Mouse (Mus musculus) liver, embryonic 16.5 days (tissue): ENCODE measurements around the gene Hs6st2. TPM values are rescaled to one million over a fixed set of nuclear protein-coding genes. Genes with fewer than 3 reads are reported as not detected.

ENCODE experiments used
- ATAC-seq: fragments of 200-750 bp; cut with Nextera tagmentation; 2 replicates; pipeline ENCODE4 v1.8.0; 2017; ENCODE audit warnings: low read depth, mild to moderate bottlenecking, moderate number of reproducible peaks, moderate library complexity
- H3K27ac ChIP-seq: fragments of 300-500 bp; sonication (generic); 2 replicates; pipeline ENCODE4 v1.5.1; 2014; ENCODE audit warnings: mild to moderate bottlenecking, low read length
- H3K27me3 ChIP-seq: fragments of 300-500 bp; sonication (generic); 2 replicates; pipeline ENCODE4 v1.6.1; 2014; ENCODE audit warnings: low read depth, low read length, mixed read lengths; ENCODE audit not compliant: control insufficient read depth, insufficient read depth
- H3K36me3 ChIP-seq: fragments of 300-500 bp; sonication (generic); 2 replicates; pipeline ENCODE4 v1.6.1; 2014; ENCODE audit warnings: mild to moderate bottlenecking; ENCODE audit not compliant: control insufficient read depth, insufficient read depth
- H3K4me1 ChIP-seq: fragments of 300-500 bp; sonication (generic); 2 replicates; pipeline ENCODE4 v1.6.1; 2014; ENCODE audit warnings: low read depth, low read length, mixed read lengths; ENCODE audit not compliant: control insufficient read depth
- H3K4me2 ChIP-seq: fragments of 300-500 bp; sonication (generic); 2 replicates; pipeline ENCODE4 v1.6.1; 2014; ENCODE audit warnings: low read depth, low read length, mixed read lengths
- H3K4me3 ChIP-seq: fragments of 300-500 bp; sonication (generic); 2 replicates; pipeline ENCODE4 v1.5.1; 2014; ENCODE audit warnings: low read depth, mild to moderate bottlenecking, low read length
- H3K9ac ChIP-seq: fragments of 300-500 bp; sonication (generic); 2 replicates; pipeline ENCODE4 v1.6.1; 2014; ENCODE audit warnings: low read depth, low read length
- H3K9me3 ChIP-seq: fragments of 300-500 bp; sonication (generic); replicated peaks from 2 replicates; pipeline ENCODE4 v1.6.1; 2016; ENCODE audit warnings: low read length; ENCODE audit not compliant: control insufficient read depth
- WGBS: fragments of 180-500 bp; shearing (Covaris S2); extraction: QIAGEN DNeasy Blood & Tissue Kit; methylation state at CpG from one replicate; pipeline ENCODE4 v1.1.7; 2014; ENCODE audit not compliant: insufficient replicate concordance; 5-methylcytosine and 5-hydroxymethylcytosine counted together
- polyA plus RNA-seq: library from polyadenylated mRNA; unstranded; fragments of >200 nt; fragmentation: Nextera tagmentation; extraction: Ambion mirVana; gene quantifications from 2 replicates; pipeline ENCODE4 v1.2.1, GENCODE M21; 2015

Gene Hs6st2
- polyA plus RNA-seq, 1 experiment from 2014 or later: 0.83 TPM

- Histone ChIP-seq H3K9ac (no peak overlapping the region), H3K27ac (no peak overlapping the region), H3K36me3 (no peaks in the 10 kb centered on the region), H3K4me1 (no peaks in the 10 kb centered on the region), H3K9me3 (no peaks in the 10 kb centered on the region), H3K27me3 (no peaks in the 10 kb centered on the region), H3K4me3 (no peak overlapping the region), H3K4me2 (no peak overlapping the region)
- ATAC-seq: no peak
- 34% methylated on average over 1 of the region's 1 CpGs for WGBS
Measured at GRCm38 (mm10) chrX:51531136-51531535, 150.5 kb downstream of the Hs6st2 start.

DNA sequence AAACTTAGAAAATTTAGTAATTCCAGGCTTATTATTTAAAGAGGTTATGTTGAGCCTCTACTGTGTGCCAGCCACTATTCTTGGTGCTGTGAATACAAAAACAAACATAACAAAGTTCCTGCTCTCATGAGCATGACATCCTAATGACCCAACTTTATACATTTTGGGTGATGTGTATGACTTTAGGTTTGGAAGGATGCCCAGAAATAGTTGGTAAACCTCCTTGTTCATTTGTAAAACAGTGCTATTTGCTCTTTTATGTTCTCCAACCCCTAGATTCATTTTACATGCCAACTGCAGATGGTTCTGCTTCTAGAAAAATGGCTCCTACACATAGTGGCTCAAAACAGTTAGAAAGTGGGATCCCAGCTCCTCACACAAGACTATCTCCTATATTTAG, 153.1 kb downstream of the Hs6st2 start:
- Histone ChIP-seq H3K36me3 (no peaks in the 10 kb centered on the region), H3K27ac (no peak overlapping the region), H3K27me3 (no peaks in the 10 kb centered on the region), H3K4me1 (no peaks in the 10 kb centered on the region), H3K4me3 (no peak overlapping the region), H3K9me3 (no peaks in the 10 kb centered on the region), H3K4me2 (no peak overlapping the region), H3K9ac (no peak overlapping the region)
- no peak for ATAC-seq

GRCm38 (mm10) chrX:51514831-51515230, 166.8 kb downstream of the Hs6st2 start:
- no peak for ATAC-seq
- 41% methylated on average over 1 of the region's 1 CpGs for WGBS
- H3K4me3 ChIP-seq: no peak overlapping the region
- H3K36me3 ChIP-seq: no peaks in the 10 kb centered on the region
- no peaks in the 10 kb centered on the region for H3K9me3 ChIP-seq
- H3K27me3 ChIP-seq: no peaks in the 10 kb centered on the region
- no peaks in the 10 kb centered on the region for H3K4me1 ChIP-seq
- no peak overlapping the region for H3K27ac ChIP-seq
- H3K9ac ChIP-seq: no peak overlapping the region
- no peak overlapping the region for H3K4me2 ChIP-seq

GRCm38 (mm10) chrX:51506526-51506925, 175.1 kb downstream of the Hs6st2 start:
- no peak for ATAC-seq
- Histone ChIP-seq H3K36me3 (no peaks in the 10 kb centered on the region), H3K4me2 (no peak overlapping the region), H3K27me3 (peaks cover 3% of the 10 kb centered on the region; the same call in 1 of the 2 replicates), H3K9me3 (no peaks in the 10 kb centered on the region), H3K4me3 (no peak overlapping the region), H3K9ac (no peak overlapping the region), H3K4me1 (no peaks in the 10 kb centered on the region), H3K27ac (no peak overlapping the region)
- 49% methylated on average over 4 of the region's 4 CpGs for WGBS

- ATAC-seq: no peak
- no peaks in the 10 kb centered on the region for H3K36me3 ChIP-seq
- H3K9ac ChIP-seq: no peak overlapping the region
- no peaks in the 10 kb centered on the region for H3K4me1 ChIP-seq
- no peak overlapping the region for H3K27ac ChIP-seq
- no peak overlapping the region for H3K4me3 ChIP-seq
- H3K4me2 ChIP-seq: no peak overlapping the region
- H3K9me3 ChIP-seq: no peaks in the 10 kb centered on the region
- WGBS: 29% methylated on average over 1 of the region's 1 CpGs
- H3K27me3 ChIP-seq: peaks cover 3% of the 10 kb centered on the region; the same call in 1 of the 2 replicates
Measured at GRCm38 (mm10) chrX:51505691-51506090, 176.0 kb downstream of the Hs6st2 start.

DNA sequence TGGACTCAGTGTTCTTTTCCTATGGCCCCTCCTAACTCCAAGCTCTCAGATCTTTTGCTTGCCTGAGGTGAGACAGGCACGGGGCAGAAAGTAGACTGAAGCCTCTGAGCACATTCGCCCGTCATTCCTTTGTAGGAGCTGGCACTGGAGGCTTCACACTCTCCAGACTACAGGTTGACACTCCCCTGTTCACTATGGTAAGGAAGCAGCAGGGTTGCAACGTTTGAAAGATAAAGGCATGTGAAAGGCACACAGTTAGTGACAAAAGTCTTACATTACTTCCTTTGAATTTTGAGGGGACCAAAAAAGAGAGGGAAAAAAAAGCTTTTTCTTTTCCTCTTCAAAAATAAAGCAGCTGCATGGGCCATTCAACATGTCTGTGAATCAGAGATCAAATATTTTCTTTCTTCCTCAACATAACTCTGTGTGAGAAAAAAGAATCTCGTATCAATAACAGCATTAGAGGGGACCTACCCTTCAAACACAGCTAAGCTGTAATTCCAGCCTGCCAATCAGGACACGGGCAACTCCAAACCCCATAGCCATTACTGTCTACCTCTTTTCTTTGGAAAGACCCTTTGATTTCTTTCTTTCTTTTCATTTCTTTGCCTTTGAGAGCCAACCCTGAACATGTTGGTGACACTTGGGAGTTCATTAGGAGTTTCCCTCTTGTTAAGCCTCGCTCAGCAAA, 177.7 kb downstream of the Hs6st2 start:
- Histone ChIP-seq H3K9me3 (no peaks in the 10 kb centered on the region), H3K36me3 (no peaks in the 10 kb centered on the region), H3K9ac (no peak overlapping the region), H3K27me3 (peaks cover 3% of the 10 kb centered on the region; the same call in 1 of the 2 replicates), H3K27ac (no peak overlapping the region), H3K4me1 (no peaks in the 10 kb centered on the region), H3K4me3 (no peak overlapping the region), H3K4me2 (no peak overlapping the region)
- no peak for ATAC-seq
- WGBS: 41% methylated on average over 7 of the region's 7 CpGs

DNA sequence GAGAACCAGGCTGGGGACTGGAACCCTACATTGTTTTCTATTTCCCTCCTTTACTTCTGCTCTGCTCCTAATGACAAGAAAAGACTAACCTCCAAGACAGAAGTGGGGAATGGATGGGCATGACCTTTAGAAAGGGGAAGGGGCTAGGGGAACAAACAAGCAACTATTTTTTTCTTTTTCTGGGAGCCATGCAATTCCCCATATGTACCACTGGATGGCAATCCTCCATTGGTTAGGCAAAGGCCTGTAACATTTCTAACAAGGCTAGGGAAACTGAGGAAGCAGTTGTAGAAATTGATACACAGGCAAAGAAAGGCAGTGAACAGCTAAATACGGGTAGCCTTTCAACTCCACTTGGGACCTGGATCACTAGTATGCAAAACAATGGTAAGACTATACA, 183.8 kb downstream of the Hs6st2 start:
- Histone ChIP-seq H3K27ac (no peak overlapping the region), H3K4me2 (no peak overlapping the region), H3K27me3 (no peaks in the 10 kb centered on the region), H3K9ac (no peak overlapping the region), H3K4me1 (no peaks in the 10 kb centered on the region), H3K36me3 (no peaks in the 10 kb centered on the region), H3K4me3 (no peak overlapping the region), H3K9me3 (no peaks in the 10 kb centered on the region)
- WGBS: 22% methylated on average over 1 of the region's 1 CpGs
- no peak for ATAC-seq

DNA sequence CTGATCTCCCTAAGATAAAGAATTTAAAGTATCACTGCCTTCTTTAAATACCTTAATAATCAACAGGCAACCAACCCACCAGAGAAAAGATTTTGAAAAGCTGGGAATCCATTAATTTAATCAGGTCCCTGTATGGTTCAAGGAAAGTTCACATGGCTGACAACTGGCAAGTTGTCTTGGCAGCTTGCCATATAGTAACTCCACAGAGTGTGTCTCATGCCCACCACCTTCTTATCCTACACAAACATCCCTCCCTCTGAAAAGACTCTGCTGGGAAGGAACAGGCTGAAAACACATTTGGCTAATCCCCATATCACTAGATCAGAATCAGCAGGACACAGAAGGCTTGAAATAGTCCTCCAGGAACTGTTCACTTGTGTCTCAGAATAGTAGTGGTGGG, 193.3 kb downstream of the Hs6st2 start:
- no peaks in the 10 kb centered on the region for H3K4me1 ChIP-seq
- no peak overlapping the region for H3K27ac ChIP-seq
- no peaks in the 10 kb centered on the region for H3K36me3 ChIP-seq

DNA sequence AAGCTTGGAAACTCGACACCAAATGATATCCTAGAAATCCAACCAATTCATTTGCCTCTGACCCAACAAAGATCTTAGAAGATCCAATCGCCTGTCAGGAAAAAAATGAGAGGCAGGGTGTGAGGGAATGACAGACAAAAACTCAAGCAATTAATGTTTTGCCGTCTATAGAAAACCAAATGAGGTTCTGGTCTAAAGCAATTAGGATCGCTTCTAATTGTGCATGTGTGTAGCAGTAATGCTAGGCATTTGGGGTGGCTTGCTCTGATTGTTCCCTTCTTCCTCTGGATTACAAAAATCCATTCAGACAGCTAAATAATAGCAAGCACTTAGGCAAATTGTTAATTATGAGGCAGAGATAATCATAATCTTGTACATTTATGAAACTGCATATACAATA, 212.2 kb downstream of the Hs6st2 start:
- Histone ChIP-seq H3K27ac (no peak overlapping the region), H3K9ac (no peak overlapping the region), H3K27me3 (no peaks in the 10 kb centered on the region), H3K4me1 (no peaks in the 10 kb centered on the region), H3K36me3 (no peaks in the 10 kb centered on the region), H3K4me3 (no peak overlapping the region), H3K9me3 (no peaks in the 10 kb centered on the region), H3K4me2 (no peak overlapping the region)
- 46% methylated on average over 4 of the region's 4 CpGs for WGBS
- no peak for ATAC-seq

More for the DNA sequence above, 193.3 kb downstream of the Hs6st2 start:
- Histone ChIP-seq H3K4me2 (no peak overlapping the region), H3K27me3 (no peaks in the 10 kb centered on the region), H3K4me3 (no peak overlapping the region), H3K9me3 (no peaks in the 10 kb centered on the region), H3K9ac (no peak overlapping the region)
- no peak for ATAC-seq
